Mouse (Mus musculus) hindbrain, embryonic 14.5 days (tissue): ENCODE measurements around the gene Gpr146. TPM values are rescaled to one million over a fixed set of nuclear protein-coding genes. Genes with fewer than 3 reads are reported as not detected.

ENCODE experiments used
- ATAC-seq: fragments of 200-750 bp; cut with Nextera tagmentation; 2 replicates; pipeline ENCODE4 v1.8.0; 2017; ENCODE audit warnings: moderate number of reproducible peaks, mild to moderate bottlenecking, moderate TSS enrichment, moderate library complexity; ENCODE audit not compliant: low FRiP score
- DNase-seq: peaks from one replicate; pipeline ENCODE4 v3.0.0-alpha.2; 2015; ENCODE audit warnings: low spot score
- H3K27ac ChIP-seq: fragments of 300-500 bp; sonication (generic); 2 replicates; pipeline ENCODE4 v1.5.1; 2014; ENCODE audit warnings: mild to moderate bottlenecking, moderate library complexity
- H3K27me3 ChIP-seq: fragments of 300-500 bp; sonication (generic); 2 replicates; pipeline ENCODE4 v1.6.1; 2014; ENCODE audit warnings: mild to moderate bottlenecking, low read length, mixed read lengths; ENCODE audit not compliant: control insufficient read depth, insufficient read depth
- H3K36me3 ChIP-seq: fragments of 300-500 bp; sonication (generic); replicated peaks from 2 replicates; pipeline ENCODE4 v1.6.1; 2014; ENCODE audit not compliant: control insufficient read depth, insufficient read depth
- H3K4me1 ChIP-seq: fragments of 300-500 bp; sonication (generic); replicated peaks from 2 replicates; pipeline ENCODE4 v1.6.1; 2014; ENCODE audit warnings: antibody characterized with exemption, low read length, mixed read lengths; ENCODE audit not compliant: control insufficient read depth, insufficient read depth
- H3K4me2 ChIP-seq: fragments of 300-500 bp; sonication (generic); replicated peaks from 2 replicates; pipeline ENCODE4 v1.6.1; 2014; ENCODE audit warnings: mild to moderate bottlenecking, moderate library complexity
- H3K4me3 ChIP-seq: fragments of 300-500 bp; sonication (generic); replicated peaks from 2 replicates; pipeline ENCODE4 v1.5.1; 2014; ENCODE audit warnings: mild to moderate bottlenecking, low read length
- H3K9ac ChIP-seq: fragments of 300-500 bp; sonication (generic); 2 replicates; pipeline ENCODE4 v1.6.1; 2014
- H3K9me3 ChIP-seq: fragments of 300-500 bp; sonication (generic); 2 replicates; pipeline ENCODE4 v1.6.1; 2016; ENCODE audit warnings: low read length; ENCODE audit not compliant: control insufficient read depth
- WGBS: fragments of 180-500 bp; shearing (Covaris S2); extraction: QIAGEN DNeasy Blood & Tissue Kit; methylation state at CpG from one replicate; pipeline ENCODE4 v1.1.7; 2014; 5-methylcytosine and 5-hydroxymethylcytosine counted together
- microRNA counts: library from miRNA; unstranded; fragments of <30 nt; microRNA quantifications from one replicate; lab custom pipeline; 2016
- microRNA-seq: library from miRNA; unstranded; fragments of <30 nt; microRNA quantifications from one replicate; pipeline ENCODE4, GENCODE M21; 2016
- polyA plus RNA-seq: library from polyadenylated mRNA; unstranded; fragments of >200 nt; fragmentation: Nextera tagmentation; extraction: Ambion mirVana; gene quantifications from 2 replicates; pipeline ENCODE4 v1.2.1, GENCODE M21; 2014

Gene Gpr146
- polyA plus RNA-seq, 1 experiment from 2014 or later = 2.7 TPM

DNA sequence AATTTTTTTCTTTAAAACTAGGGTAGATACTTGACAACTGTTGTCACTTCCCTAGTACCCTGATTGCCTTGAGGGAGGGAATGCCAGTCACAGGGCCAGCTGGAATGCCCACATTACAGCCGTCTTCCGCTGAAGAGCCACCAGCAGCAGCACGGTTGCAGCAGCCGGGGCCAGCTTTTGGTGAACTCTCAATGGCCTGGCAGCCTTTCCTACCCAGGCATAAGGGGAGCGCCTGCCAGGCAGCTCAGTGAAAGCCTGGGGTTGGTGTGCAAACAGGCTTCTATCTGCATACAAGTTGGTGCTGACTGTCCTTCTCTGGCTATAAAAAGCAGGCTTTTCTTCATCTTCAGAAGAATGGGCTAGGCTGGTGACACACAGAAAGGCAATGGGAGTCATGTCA, 63.0 kb downstream of the Gpr146 start:
- 58% methylated on average over 5 of the region's 5 CpGs for WGBS
- no peaks in the 10 kb centered on the region for H3K9me3 ChIP-seq
- peaks cover 5% of the 10 kb centered on the region for H3K4me1 ChIP-seq
- no peak overlapping the region for H3K9ac ChIP-seq
- ATAC-seq (no peak), DNase-seq (no peak)
- H3K36me3 ChIP-seq = no peaks in the 10 kb centered on the region
- H3K27me3 ChIP-seq = no peaks in the 10 kb centered on the region
- no peak overlapping the region for H3K4me2 ChIP-seq
- H3K4me3 ChIP-seq = no peak overlapping the region
- H3K27ac ChIP-seq = no peak overlapping the region

DNA sequence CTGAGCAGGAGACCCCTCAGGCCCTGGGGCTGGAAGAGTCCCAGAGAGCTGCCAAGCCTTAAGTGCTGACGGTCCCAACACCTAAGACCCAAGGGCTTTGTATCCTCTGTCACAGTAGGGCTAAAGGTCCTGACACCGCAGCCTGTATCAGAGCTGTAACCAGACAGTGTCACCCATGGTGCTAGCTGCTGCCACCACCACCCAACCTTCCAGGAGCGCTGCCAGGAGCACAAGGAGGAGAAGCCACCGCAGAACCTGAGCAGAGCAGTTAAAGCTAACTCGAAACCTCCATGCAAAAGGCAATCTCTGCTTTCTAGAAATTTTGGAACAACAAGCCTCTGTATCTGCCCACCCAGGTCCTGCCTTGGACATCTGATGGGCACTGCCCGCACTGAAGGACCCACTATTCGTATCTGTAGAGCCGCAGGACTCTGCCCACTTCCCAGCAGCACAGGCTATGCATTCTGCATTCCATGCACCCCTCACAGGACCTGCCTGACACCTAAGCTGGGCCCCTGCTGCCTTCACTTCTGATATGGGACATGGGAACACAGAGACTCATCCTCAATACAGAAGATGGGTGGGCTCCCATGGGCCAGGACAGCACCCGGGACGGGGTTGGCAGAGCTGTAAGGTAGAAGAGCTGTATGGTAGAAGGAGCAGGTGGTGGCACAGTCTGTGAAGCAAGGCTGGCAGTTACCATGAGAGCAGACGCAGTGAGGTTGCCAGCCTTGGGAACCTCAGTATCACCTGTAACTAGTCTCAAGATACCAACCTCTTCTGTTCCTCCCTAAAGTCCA, 63.6 kb downstream of the Gpr146 start:
- H3K4me3 ChIP-seq = no peak overlapping the region
- H3K4me1 ChIP-seq = 0 out of 2 replicates have a peak, but pooled peaks cover 5% of the 10 kb centered on the region
- 96% methylated on average over 11 of the region's 11 CpGs for WGBS
- H3K27me3 ChIP-seq = no peaks in the 10 kb centered on the region
- no peak overlapping the region for H3K4me2 ChIP-seq
- H3K36me3 ChIP-seq = no peaks in the 10 kb centered on the region
- H3K9me3 ChIP-seq = no peaks in the 10 kb centered on the region
- DNase-seq (no peak), ATAC-seq (no peak)
- peak overlapping the region; percentile 59; the same call in 1 of the 2 replicates for H3K27ac ChIP-seq
- H3K9ac ChIP-seq = no peak overlapping the region

DNA sequence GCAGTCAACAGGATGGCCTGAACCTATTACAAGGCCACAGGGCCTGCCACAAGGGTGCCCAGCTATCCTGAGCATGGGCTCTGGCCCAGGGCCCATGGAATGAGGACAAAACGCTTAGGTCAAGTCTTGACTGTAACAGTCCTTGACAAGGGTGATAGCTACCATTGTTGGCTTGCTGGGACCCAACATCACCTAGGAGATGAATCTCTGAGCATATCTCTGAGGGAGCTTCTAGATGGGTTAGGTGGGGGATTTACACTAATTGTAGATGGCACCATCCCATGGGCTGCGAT, 64.2 kb downstream of the Gpr146 start:
- Histone ChIP-seq H3K9ac (no peak overlapping the region), H3K36me3 (no peaks in the 10 kb centered on the region), H3K9me3 (no peaks in the 10 kb centered on the region), H3K27me3 (no peaks in the 10 kb centered on the region), H3K4me2 (no peak overlapping the region), H3K27ac (peak overlapping the region; percentile 59; the same call in 1 of the 2 replicates), H3K4me3 (no peak overlapping the region), H3K4me1 (0 out of 2 replicates have a peak, but pooled peaks cover 6% of the 10 kb centered on the region)
- DNase-seq = no peak
- no peak for ATAC-seq
- 90% methylated on average over 2 of the region's 2 CpGs for WGBS

DNA sequence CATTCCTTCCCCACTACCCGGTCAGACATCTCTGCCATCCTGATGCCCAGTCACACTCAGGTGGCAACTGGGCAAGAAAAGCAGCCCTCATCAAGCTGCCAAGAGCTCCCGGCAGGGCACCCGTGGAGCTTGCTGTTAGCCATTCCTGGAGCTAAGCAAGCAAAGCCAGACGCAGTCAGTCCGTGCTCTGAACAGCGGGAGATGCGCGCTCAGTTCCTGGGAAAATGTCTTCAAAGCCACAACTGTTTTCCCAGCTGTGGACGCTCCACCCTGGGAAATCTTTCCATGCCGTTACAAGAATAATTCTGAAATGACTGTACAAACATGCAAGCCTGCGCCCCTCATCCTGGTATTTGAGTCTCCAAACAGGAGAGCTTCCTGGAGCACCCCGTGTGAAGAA, 64.9 kb downstream of the Gpr146 start:
- Histone ChIP-seq H3K27ac (peak overlapping the region; percentile 59; the same call in 1 of the 2 replicates), H3K9me3 (no peaks in the 10 kb centered on the region), H3K36me3 (no peaks in the 10 kb centered on the region), H3K4me1 (0 out of 2 replicates have a peak, but pooled peaks cover 6% of the 10 kb centered on the region), H3K4me3 (no peak overlapping the region), H3K27me3 (no peaks in the 10 kb centered on the region), H3K9ac (no peak overlapping the region), H3K4me2 (0 out of 2 replicates have a peak overlapping the region, but pooled peaks have one; percentile 7)
- WGBS = 66% methylated on average over 12 of the region's 12 CpGs
- ATAC-seq (no peak), DNase-seq (no peak)

DNA sequence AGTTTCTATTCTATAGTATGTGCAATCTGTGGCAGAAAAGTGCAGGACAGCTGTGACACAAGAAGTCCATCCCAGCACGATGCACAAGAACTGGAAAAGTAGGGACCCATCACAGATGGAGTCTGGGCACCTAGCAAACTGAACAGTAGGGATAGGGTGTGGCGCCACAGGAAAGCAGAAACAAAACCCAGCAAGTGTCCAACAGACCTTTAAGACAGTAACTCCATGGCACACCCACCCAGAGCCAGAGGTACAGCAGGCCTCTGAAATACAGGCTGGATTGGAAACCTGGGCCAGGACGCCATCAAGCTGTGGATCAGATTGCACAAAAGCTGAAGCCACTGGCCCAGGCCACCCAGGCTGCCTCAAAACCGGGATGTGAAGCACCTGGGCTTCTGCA, 65.5 kb downstream of the Gpr146 start:
- H3K9me3 ChIP-seq = no peaks in the 10 kb centered on the region
- H3K36me3 ChIP-seq = no peaks in the 10 kb centered on the region
- 0 out of 2 replicates have a peak, but pooled peaks cover 6% of the 10 kb centered on the region for H3K4me1 ChIP-seq
- ATAC-seq (no peak), DNase-seq (no peak)
- WGBS = 82% methylated on average over 4 of the region's 4 CpGs
- no peak overlapping the region for H3K4me2 ChIP-seq
- H3K9ac ChIP-seq = no peak overlapping the region
- H3K27ac ChIP-seq = peak overlapping the region; percentile 54
- no peak overlapping the region for H3K4me3 ChIP-seq
- no peaks in the 10 kb centered on the region for H3K27me3 ChIP-seq

DNA sequence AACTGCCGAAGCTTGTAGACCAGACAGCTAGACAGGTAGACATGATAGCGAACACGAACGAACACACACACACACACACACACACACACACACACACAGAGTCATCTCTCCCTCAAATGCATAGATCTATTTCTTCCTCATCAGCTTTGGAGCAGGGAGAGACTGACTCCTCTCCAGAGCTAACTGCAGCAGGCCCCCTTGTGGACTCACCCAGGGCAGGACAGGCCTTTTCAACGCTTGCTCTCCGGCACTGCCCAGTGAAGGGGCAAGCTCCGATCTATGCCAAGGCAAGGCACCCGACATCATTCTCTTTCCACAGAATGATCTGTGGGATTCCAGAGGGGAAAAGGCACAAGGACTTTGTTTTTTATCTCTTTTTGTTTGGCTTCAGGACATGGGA, 67.8 kb downstream of the Gpr146 start:
- Histone ChIP-seq H3K4me3 (no peak overlapping the region), H3K4me2 (no peak overlapping the region), H3K4me1 (peaks cover 21% of the 10 kb centered on the region; the same call in 1 of the 2 replicates), H3K27ac (no peak overlapping the region), H3K27me3 (no peaks in the 10 kb centered on the region), H3K9me3 (no peaks in the 10 kb centered on the region), H3K36me3 (no peaks in the 10 kb centered on the region), H3K9ac (no peak overlapping the region)
- no peak for ATAC-seq
- no peak for DNase-seq
- WGBS = 88% methylated on average over 8 of the region's 8 CpGs

MicroRNAs encoded within 50 kb of the gene (microRNA counts, 519-probe panel; counts per million panel counts)
- not detected for microRNA mmu-miR-339-3p (lab: Ali Mortazavi, UCI)
- not detected for microRNA mmu-miR-339-5p (lab: Ali Mortazavi, UCI)

Small RNAs within 50 kb of the gene (microRNA-seq; reads per million reads assigned to microRNA genes)
- gene Mir339 = 316 reads per million, percentile 65 among the genes with 10 or more reads in this experiment

Other genes with a start within 250 kb of the Gpr146 start
- gene Prkar1b, start 227.7 kb upstream of the Gpr146 start, polyA plus RNA-seq = 215 and 239 TPM in 2 replicates
- gene Dnaaf5, start 227.5 kb upstream of the Gpr146 start, polyA plus RNA-seq = 3.6 and 4.5 TPM in 2 replicates
- 44.1 and 44.7 TPM in 2 replicates for gene Sun1, start 177.1 kb upstream of the Gpr146 start, polyA plus RNA-seq
- gene Get4, start 125.4 kb upstream of the Gpr146 start, polyA plus RNA-seq = 109 and 116 TPM in 2 replicates
- 78.6 and 89.9 TPM in 2 replicates for gene Adap1, start 52.1 kb upstream of the Gpr146 start, polyA plus RNA-seq
- 110 and 113 TPM in 2 replicates for gene Cox19, start 26.3 kb upstream of the Gpr146 start, polyA plus RNA-seq
- not detected in 2 replicates for gene Cyp2w1, start 25.1 kb upstream of the Gpr146 start, polyA plus RNA-seq
- 0.26 and 0.32 TPM in 2 replicates for gene C130050O18Rik, start 27.6 kb downstream of the Gpr146 start, polyA plus RNA-seq
- gene Gper1, start 45.5 kb downstream of the Gpr146 start, polyA plus RNA-seq = 7.5 TPM in 2 replicates
- gene 3110082I17Rik, start 82.8 kb downstream of the Gpr146 start, polyA plus RNA-seq = 12.7 and 13.6 TPM in 2 replicates
- 13.9 and 15.9 TPM in 2 replicates for gene Zfand2a, start 106.9 kb downstream of the Gpr146 start, polyA plus RNA-seq
- 25.4 and 31.0 TPM in 2 replicates for gene Uncx, start 165.8 kb downstream of the Gpr146 start, polyA plus RNA-seq